Mouse (Mus musculus) CH12.LX (cell line): ENCODE results near the gene Gm13030. TPM values are rescaled to one million over a fixed set of nuclear protein-coding genes. Genes with fewer than 3 reads are reported as not detected.

ENCODE experiments used
- DNase-seq: peaks from one replicate; pipeline ENCODE4 v3.0.0-alpha.2; 2013; ENCODE audit errors: extremely low read depth
- H3K27ac ChIP-seq: 2 replicates; pipeline ENCODE4 v1.5.1; 2012; ENCODE audit warnings: low read depth, mild to moderate bottlenecking, control low read depth, moderate library complexity; ENCODE audit not compliant: insufficient read depth
- H3K27me3 ChIP-seq: replicated peaks from 2 replicates; pipeline ENCODE3; 2012; ENCODE audit warnings: inconsistent platforms
- H3K36me3 ChIP-seq, 2 experiments: replicated peaks in 1 of 2; 2 replicates each; pipeline versions ENCODE3 to v1.6.1; 2012; ENCODE audit warnings: inconsistent platforms in 1 of 2, low read length in 1 of 2, mild to moderate bottlenecking in 1 of 2, mixed read lengths in 1 of 2, moderate library complexity in 1 of 2; ENCODE audit not compliant: control insufficient read depth in 1 of 2, insufficient read depth in 1 of 2
- H3K4me1 ChIP-seq, 2 experiments: 2 replicates each; pipeline ENCODE4 v1.6.1; 2012; ENCODE audit warnings: inconsistent platforms in 1 of 2, moderate library complexity in 1 of 2; ENCODE audit not compliant: insufficient read depth in 2 of 2, control insufficient read depth in 1 of 2
- H3K4me2 ChIP-seq: 2 replicates; pipeline ENCODE4 v1.6.1; 2012; ENCODE audit warnings: low read depth, mild to moderate bottlenecking, control low read depth; ENCODE audit not compliant: poor library complexity, insufficient read depth, severe bottlenecking
- H3K4me3 ChIP-seq, 3 experiments: fragments of 150-350 bp in 1 of 3; sonication (generic) in 1 of 3; replicated peaks in 1 of 3; 2 replicates each; pipeline versions ENCODE3 to v1.5.1; 2011 to 2012; ENCODE audit warnings: low read depth in 2 of 3, low read length in 2 of 3, mild to moderate bottlenecking in 2 of 3, moderate library complexity in 2 of 3, control low read depth in 1 of 3, improper control_type of control experiment in 1 of 3, inconsistent platforms in 1 of 3, mixed read lengths in 1 of 3; ENCODE audit not compliant: poor library complexity in 1 of 3
- H3K79me2 ChIP-seq: replicated peaks from 2 replicates; pipeline ENCODE4 v1.6.1; 2012; ENCODE audit warnings: mild to moderate bottlenecking, moderate library complexity; ENCODE audit not compliant: control insufficient read depth, poor library complexity, insufficient read depth, severe bottlenecking; ENCODE audit errors: extremely low read depth
- H3K9ac ChIP-seq: 2 replicates; pipeline ENCODE4 v1.6.1; 2012; ENCODE audit warnings: low read depth, mild to moderate bottlenecking, control low read depth, moderate library complexity; ENCODE audit not compliant: insufficient read depth
- H3K9me3 ChIP-seq: replicated peaks from 2 replicates; pipeline ENCODE3; 2012; ENCODE audit warnings: low read length, inconsistent platforms, mixed read lengths
- CHD2 ChIP-seq: IDR thresholded peaks from 2 replicates; pipeline ENCODE4 v1.6.1; 2011; ENCODE audit warnings: low read length, improper control_type of control experiment
- E2F4 ChIP-seq: IDR thresholded peaks from 2 replicates; pipeline ENCODE4 v1.6.1; 2011; ENCODE audit warnings: low read depth, low read length, improper control_type of control experiment; ENCODE audit not compliant: insufficient replicate concordance
- ELF1 ChIP-seq: IDR thresholded peaks from 2 replicates; pipeline ENCODE4 v1.6.1; 2014; ENCODE audit warnings: low read depth, mild to moderate bottlenecking, inconsistent platforms, low read length, improper control_type of control experiment
- HCFC1 ChIP-seq: IDR thresholded peaks from 2 replicates; pipeline ENCODE4 v1.6.1; 2012; ENCODE audit warnings: low read depth, mild to moderate bottlenecking, inconsistent platforms, low read length, improper control_type of control experiment
- KAT2A ChIP-seq: IDR thresholded peaks from 2 replicates; pipeline ENCODE4 v1.6.1; 2012; ENCODE audit warnings: low read length, improper control_type of control experiment, inconsistent platforms; ENCODE audit not compliant: insufficient replicate concordance
- MAX ChIP-seq: IDR thresholded peaks from 2 replicates; pipeline ENCODE4 v1.6.1; 2011; ENCODE audit warnings: low read length, improper control_type of control experiment
- MEF2A ChIP-seq: IDR thresholded peaks from 2 replicates; pipeline ENCODE4 v1.6.1; 2014; ENCODE audit warnings: low read depth, mild to moderate bottlenecking, inconsistent platforms, low read length, improper control_type of control experiment, borderline replicate concordance
- MYC ChIP-seq: IDR thresholded peaks from 2 replicates; pipeline ENCODE4 v1.6.1; 2011; ENCODE audit warnings: low read depth, mild to moderate bottlenecking, improper control_type of control experiment, low read length
- NRF1 ChIP-seq: IDR thresholded peaks from 2 replicates; pipeline ENCODE4 v1.6.1; 2014; ENCODE audit warnings: low read depth, mild to moderate bottlenecking, inconsistent platforms, low read length, improper control_type of control experiment, moderate library complexity
- POLR2AphosphoS2 ChIP-seq: IDR thresholded peaks from 2 replicates; pipeline ENCODE4 v1.6.1; 2011; ENCODE audit warnings: low read depth, low read length, improper control_type of control experiment
- SMC3 ChIP-seq: IDR thresholded peaks from 2 replicates; pipeline ENCODE4 v1.6.1; 2011; ENCODE audit warnings: low read depth, low read length, improper control_type of control experiment
- TBP ChIP-seq: conservative IDR thresholded peaks from 2 replicates; pipeline ENCODE4 v1.6.1; 2011; ENCODE audit warnings: low read depth, low read length, improper control_type of control experiment
- USF1 ChIP-seq: IDR thresholded peaks from 2 replicates; pipeline ENCODE4 v1.6.1; 2014; ENCODE audit warnings: low read depth, mild to moderate bottlenecking, inconsistent platforms, low read length, improper control_type of control experiment
- ZKSCAN1 ChIP-seq: IDR thresholded peaks from 2 replicates; pipeline ENCODE4 v1.6.1; 2012; ENCODE audit warnings: low read depth, inconsistent platforms, low read length, improper control_type of control experiment, borderline replicate concordance
- ZMIZ1 ChIP-seq: IDR thresholded peaks from 2 replicates; pipeline ENCODE4 v1.6.1; 2012; ENCODE audit warnings: low read depth, mild to moderate bottlenecking, inconsistent platforms, low read length, improper control_type of control experiment
- dilution Hi-C: fragments of 300-500 bp; cut with MboI; formaldehyde crosslinking; loops from 2 replicates; pipeline ENCODE4 v1.14.3; 2020; ENCODE audit warnings: low sequenced_read_pairs; ENCODE audit not compliant: extremely low pct_unique_long_range_greater_than_20kb, extremely low pct_ligation_motif_present
- in situ Hi-C: fragments of 300-500 bp; cut with MboI; formaldehyde crosslinking; loops from 3 replicates; pipeline ENCODE4 v1.14.3; 2019; ENCODE audit warnings: low sequenced_read_pairs, low pct_ligation_motif_present, low pct_unique_long_range_greater_than_20kb, mixed read lengths
- polyA plus RNA-seq: library from polyadenylated mRNA; unstranded; fragments of >175 nt; gene quantifications from 2 replicates; pipeline ENCODE4 v1.2.1, GENCODE M21; 2012; ENCODE audit warnings: low read depth; ENCODE audit not compliant: insufficient read length
- total RNA-seq, 2 experiments: library from RNA; depleted of rRNA; stranded (reverse); fragments of 300-350 nt in 1 of 2; fragments of >200 nt in 1 of 2; gene quantifications; 2 replicates each; pipeline ENCODE4 v1.2.3; 2012 to 2014

The Gm13030 gene
- total and polyA plus RNA-seq, 3 experiments, result not detected

GRCm38 (mm10) chr4:138880811-138881584 is 7.2 kb upstream of the Gm13030 start:
- no peak overlapping the region for H3K9ac ChIP-seq
- no peaks in the 10 kb centered on the region for H3K36me3 ChIP-seq
- H3K9me3 ChIP-seq, result no peaks in the 10 kb centered on the region
- in situ Hi-C loops, result no loop called here
- no peak overlapping the region for H3K4me3 ChIP-seq
- TF ChIP-seq ELF1, result no peak
- no peak for TF ChIP-seq SMC3
- TF ChIP-seq TBP, result no peak
- TF ChIP-seq MAX, result no peak
- no peak for TF ChIP-seq POLR2AphosphoS2
- no peak for TF ChIP-seq CHD2
- H3K4me2 ChIP-seq, result no peak overlapping the region
- no peaks in the 10 kb centered on the region for H3K79me2 ChIP-seq
- H3K4me1 ChIP-seq, result peaks cover 0 to 3% of the 10 kb centered on the region in 2 experiments; a peak in 1 of 4 replicates
- dilution Hi-C loops, result no loop called here
- DNase-seq, result no peak
- no peak overlapping the region for H3K27ac ChIP-seq
- H3K27me3 ChIP-seq, result peaks cover 68% of the 10 kb centered on the region

- Histone ChIP-seq H3K4me1 (peaks cover 0 to 3% of the 10 kb centered on the region in 2 experiments; a peak in 1 of 4 replicates), H3K36me3 (no peaks in the 10 kb centered on the region), H3K9ac (no peak overlapping the region), H3K4me3 (no peak overlapping the region), H3K9me3 (no peaks in the 10 kb centered on the region), H3K4me2 (no peak overlapping the region), H3K27ac (no peak overlapping the region), H3K79me2 (no peaks in the 10 kb centered on the region), H3K27me3 (peaks cover 70% of the 10 kb centered on the region)
- in situ Hi-C loops, result no loop called here
- no peak for DNase-seq
- dilution Hi-C loops, result no loop called here
- TF ChIP-seq MEF2A, result no peak
- TF ChIP-seq KAT2A, result no peak
- no peak for TF ChIP-seq ZKSCAN1
- no peak for TF ChIP-seq MYC
- TF ChIP-seq USF1, result no peak
- TF ChIP-seq HCFC1, result no peak
- TF ChIP-seq ZMIZ1, result no peak
Measured at GRCm38 (mm10) chr4:138879808-138880207, 6.0 kb upstream of the Gm13030 start.

- dilution Hi-C loops, result no loop called here
- Histone ChIP-seq H3K4me3 (no peak overlapping the region), H3K4me1 (peaks cover 0 to 3% of the 10 kb centered on the region in 2 experiments; a peak in 1 of 4 replicates), H3K27me3 (peaks cover 74% of the 10 kb centered on the region), H3K36me3 (no peaks in the 10 kb centered on the region)
- in situ Hi-C loops, result no loop called here
- DNase-seq, result no peak
- TF ChIP-seq E2F4 (no peak), NRF1 (0 out of 2 replicates have a peak, but pooled peaks have one; percentile 51)
- TF ChIP-seq, all 38 proteins: peak for 1
- Histone ChIP-seq H3K79me2 (no peaks in the 10 kb centered on the region), H3K9me3 (peaks cover 4% of the 10 kb centered on the region), H3K9ac (no peak overlapping the region), H3K4me2 (no peak overlapping the region), H3K27ac (no peak overlapping the region)
Measured at GRCm38 (mm10) chr4:138878783-138879182, 5.0 kb upstream of the Gm13030 start.
